Mouse (Mus musculus): ENCODE data around the gene Gm17660. TPM values are rescaled to one million over a fixed set of nuclear protein-coding genes. Genes with fewer than 3 reads are reported as not detected.

Gene Gm17660
- total RNA-seq, 2 experiments from 2014 or later, result not detected

DNA sequence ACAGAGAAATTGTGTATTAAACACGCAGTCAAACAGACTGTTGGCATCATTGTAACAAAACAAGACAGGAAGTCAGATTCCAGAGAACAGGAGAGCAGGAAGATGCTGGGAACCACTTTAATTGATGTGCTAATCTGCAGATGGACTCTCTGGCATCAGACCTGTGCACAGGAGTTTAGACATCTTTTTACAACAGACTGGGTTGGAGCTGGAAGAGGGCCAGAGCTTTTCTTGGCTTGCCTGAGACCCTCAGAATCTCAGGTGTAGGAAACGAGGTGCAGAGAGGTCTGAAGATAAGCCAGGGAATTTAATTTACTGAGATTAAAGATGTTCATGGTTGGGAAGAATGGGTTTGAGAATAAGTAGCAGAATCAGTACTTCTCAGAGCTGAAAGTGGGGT lies 12.3 kb upstream of the Gm17660 start:
- DNase-seq, result no peak
- intact Hi-C loops (cut with DNase I; ENCODE audit: low total_unique reads), result no loop called here

DNA sequence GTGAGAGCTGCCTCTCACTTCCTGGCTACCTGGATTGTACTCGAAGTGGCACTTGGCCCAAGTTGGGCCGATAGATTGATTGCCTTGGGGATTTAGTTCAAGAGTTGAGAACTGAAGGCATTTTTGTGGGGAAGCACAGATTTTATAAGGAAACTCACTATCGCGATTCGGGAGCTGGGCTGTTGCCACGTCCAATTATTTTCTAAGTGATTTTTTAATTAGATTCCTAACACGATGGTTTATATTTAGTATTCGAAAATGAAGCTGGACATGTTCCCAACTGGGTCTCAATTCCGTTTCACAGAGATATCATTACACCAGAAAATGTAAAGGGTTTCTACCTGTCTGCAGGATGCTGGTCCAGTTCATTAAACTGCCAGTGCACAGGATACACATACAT lies 8.0 kb upstream of the Gm17660 start:
- intact Hi-C loops (cut with DNase I; ENCODE audit: low total_unique reads), result no loop called here

DNA sequence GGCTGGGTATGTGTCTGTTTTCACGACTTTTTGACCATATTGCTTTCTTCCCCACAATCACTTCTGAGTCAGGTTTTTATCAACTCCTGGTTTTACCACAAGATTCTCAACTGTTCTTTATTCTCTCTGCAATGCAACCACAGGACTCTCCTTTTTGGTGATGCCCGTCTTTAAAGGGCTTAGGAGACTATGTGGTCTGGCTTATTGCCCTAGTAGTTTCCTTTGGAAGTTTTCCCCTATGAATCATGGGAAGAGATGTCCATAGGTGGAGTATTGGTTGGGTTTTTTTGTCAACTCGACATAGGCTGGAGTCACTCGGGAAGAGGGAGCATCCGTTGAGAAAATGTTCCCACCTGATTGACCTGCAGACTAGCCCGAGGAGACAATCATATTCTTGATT lies 3.3 kb upstream of the Gm17660 start:
- DNase-seq, result no peak
- intact Hi-C loops (cut with DNase I; ENCODE audit: low total_unique reads), result no loop called here

More for the DNA sequence above, 8.0 kb upstream of the Gm17660 start:
- DNase-seq, result no peak

DNA sequence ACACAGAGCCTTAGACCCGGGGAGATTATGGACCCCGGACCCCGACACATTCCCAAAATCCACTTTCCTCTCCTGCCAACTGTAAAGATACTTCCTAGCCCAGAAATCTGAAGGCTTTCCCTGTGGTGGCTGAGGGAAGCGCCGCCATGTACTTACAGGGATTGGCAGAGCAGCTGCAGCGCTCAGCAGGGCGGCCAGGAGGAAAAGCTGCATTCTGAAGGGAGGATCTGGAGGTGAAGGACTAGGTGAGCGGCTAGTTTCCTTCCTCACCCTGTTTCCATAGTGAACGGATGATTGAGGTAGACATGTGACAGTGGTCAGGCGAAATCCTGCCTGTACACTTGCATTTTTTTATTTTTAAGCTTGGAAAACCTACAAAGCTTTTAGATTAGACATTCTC lies 1.0 kb downstream of the Gm17660 start:
- intact Hi-C loops (cut with DNase I; ENCODE audit: low total_unique reads), result no loop called here
- DNase-seq, result no peak

DNA sequence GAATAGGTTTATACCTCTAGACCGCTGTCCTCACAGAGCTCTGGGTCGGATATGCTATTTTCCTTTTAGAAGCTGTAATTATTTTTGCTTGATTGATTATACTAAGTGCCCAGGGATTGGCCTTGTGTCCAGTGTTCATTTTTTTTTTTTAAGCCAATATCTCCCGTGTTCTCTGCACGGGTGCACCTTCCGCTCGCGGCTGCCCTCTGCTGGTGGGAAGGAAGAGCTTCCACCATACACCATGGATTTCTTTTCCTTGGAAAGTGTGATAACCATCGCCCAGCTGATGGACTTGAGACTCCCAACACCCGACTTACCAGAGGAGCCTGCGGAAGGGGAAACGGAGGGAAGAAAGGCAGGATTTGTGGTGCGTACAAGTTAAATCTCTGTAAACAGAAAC lies 3.0 kb downstream of the Gm17660 start:
- intact Hi-C loops (cut with DNase I; ENCODE audit: low total_unique reads), result no loop called here
- DNase-seq, result peak; percentile 65

DNA sequence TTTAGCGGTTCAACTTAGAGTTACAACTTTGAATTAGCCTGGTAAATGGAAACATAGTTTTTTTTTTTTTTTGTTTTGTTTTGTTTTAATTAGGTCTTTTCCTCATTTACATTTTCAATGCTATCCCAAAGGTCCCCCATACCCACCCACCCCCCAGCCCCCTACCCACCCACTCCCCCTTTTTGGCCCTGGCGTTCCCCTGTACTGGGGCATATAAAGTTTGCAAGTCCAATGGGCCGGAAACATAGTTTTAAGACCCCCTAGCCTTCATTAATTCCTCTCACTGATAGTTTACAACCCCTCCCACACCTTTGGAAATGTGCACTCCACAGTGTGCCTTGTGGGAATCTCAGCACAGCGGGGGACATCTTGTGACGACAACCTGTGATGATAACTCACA lies 3.8 kb downstream of the Gm17660 start:
- intact Hi-C loops (cut with DNase I; ENCODE audit: low total_unique reads), result no loop called here
- DNase-seq, result no peak

DNA sequence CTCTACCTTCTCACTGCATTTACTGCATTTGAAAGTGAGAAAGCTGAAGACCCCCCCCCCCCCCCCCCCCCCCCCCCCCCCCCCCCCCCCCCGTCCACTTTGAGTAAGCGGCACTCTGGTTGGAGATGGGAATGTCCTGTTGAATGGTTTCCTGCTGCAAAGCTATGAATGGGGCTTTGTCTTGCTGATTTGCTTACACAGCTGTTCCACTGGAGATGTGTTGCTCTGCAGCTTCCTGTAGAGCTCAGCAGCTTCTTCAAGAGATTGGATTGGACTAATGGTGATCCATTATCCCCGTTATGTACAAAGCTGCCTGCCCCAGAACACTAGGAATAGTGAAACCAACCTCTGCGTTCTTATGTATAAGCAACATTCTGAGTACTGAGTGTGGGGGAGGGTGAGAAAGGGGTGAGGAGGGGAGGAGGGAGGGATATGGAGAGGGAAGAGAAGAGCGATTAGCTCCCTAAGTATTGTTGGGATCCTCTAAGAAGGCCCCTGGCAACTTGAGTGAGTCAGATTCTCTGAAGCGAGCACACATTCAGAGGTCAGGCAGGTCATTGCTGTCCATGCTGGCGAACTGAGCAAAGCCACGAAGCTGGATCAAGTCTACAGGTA lies 5.0 kb downstream of the Gm17660 start:
- intact Hi-C loops (cut with DNase I; ENCODE audit: low total_unique reads), result no loop called here
- no peak for DNase-seq

DNA sequence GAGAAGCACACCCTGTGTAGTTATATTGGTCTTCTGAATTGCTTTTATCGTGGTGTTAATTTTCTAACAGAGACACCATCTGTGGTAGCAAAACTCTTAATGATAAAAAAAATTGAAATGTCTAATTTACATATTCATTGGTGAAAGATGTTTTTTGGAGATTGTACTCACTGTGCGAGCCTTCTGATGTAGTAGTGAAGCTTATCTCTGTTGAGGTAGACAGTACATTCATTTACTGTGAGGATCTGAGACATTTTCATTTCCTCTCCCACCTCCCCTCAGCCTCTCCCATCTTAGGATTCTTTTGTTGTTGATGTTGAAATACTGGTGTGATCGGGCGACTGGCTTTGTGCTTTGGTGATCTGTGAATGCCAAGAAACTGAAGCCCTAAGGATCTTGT lies 6.4 kb downstream of the Gm17660 start:
- intact Hi-C loops (cut with DNase I; ENCODE audit: low total_unique reads), result no loop called here
- no peak for DNase-seq

DNA sequence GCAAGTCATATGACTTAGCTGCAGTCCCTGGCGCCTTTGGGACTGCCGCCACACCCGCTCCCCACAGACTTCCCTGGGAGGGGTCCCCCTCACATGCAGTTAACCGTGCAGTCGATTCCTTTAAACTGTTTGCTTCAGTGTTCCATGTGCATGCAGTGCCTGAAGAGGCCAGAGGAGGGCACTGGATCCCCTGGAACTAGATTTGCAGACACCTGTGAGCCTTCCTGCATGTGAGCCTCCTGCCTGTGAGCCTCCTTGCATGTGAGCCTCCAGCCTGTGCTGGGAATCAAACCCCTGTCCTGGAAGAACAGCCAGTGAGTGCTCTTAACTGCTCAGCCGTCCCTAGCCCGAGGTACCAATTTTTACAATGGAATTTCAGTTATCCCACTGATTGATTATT lies 8.7 kb downstream of the Gm17660 start:
- DNase-seq, result no peak
- intact Hi-C loops (cut with DNase I; ENCODE audit: low total_unique reads), result no loop called here

DNA sequence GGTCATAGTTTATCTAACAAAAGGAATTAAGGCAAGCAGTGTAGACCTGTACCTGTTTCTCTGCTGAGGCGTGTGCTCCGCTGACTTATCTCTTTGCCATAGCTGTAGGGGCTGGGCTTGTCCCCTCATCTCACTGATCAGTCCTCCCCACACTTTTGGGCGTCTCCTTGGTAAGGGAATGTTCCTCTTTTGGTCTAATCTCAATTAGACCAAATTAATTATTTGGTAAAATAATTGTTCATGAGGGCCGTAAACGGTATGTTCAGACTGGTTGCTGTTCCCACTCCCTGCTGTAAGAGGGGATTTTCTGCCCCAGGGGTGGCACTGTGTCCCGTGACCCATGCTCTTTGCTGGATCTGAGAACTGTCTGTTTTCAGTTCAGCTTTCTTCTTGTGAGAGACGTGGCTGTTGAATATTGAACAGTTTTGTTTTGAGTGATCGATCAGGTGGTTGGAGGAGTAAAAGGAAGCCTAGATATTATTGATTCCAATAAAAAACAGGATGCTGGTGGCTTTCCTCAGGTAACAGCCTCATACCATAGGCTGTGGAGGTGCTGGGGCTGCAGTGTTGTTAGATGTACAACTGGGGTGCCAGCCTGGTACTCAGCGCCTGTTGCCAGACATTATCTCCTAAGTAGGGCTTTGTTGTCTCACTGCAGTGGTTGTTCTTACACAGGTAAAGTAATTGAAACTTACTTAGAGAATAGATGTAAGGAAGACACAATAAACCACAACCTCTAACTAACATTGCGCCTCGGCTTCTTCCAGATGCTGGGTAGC lies 14.4 kb downstream of the Gm17660 start:
- DNase-seq, result no peak
- intact Hi-C loops (cut with DNase I; ENCODE audit: low total_unique reads), result no loop called here

DNA sequence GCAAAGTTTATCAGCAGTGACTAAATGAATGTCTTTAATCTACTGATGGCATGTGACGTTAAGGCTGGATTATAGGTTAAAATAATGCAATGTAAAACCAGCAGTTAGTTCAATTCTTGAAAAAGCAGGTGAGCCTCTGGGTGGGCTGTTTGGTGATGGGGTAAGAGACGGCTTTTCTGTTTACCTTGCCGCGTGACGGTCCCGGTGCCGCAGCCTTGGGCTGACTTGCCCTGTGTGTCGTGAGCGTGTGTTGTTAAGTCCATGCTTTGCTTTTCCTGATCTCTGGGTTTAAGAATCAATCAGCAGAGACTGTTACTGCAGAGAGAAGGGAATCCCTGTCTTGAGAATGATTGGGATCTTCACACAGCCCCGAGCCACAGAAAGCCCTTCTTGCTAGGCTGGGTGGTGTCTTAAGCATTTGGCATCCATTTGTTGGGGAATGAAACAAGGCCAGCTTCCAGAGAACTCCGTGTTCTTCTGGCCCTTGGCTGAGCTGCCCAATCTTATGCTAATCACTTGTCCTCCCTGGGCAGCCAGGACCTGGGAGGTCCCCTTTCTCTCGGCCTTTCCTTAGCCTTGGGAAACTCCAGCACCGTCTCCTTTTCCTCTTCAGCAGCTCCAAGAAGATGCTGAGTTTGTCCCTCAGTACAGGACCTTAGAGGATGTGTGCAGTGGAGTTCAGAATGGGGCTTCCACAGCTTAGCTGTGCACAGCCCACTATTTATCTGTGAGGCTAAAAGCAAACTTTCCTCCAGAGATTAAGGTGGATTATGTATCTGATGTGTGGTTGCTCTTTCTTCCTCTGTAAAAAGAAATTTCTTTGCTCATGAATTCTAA lies 15.3 kb downstream of the Gm17660 start:
- intact Hi-C loops (cut with DNase I; ENCODE audit: low total_unique reads), result no loop called here
- DNase-seq, result no peak

DNA sequence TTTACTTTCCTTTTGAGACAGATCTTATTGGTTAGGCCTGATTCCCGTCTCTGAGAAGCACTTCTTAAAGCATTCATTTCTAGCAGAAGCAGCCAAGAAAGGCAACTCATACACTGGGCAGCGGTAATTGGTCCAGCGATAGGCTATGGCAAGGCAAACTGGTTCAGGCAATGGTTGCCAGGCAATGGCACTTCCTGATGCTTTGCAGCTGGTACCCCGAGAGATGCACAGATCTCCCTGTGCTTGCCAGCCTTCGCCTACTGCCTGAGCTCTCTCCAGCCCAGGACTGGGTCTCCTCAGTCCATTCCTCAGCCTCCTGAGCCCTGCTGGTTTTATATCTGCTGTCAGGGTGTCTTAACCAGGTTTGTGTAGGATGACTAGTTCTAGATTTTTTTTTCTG lies 17.0 kb downstream of the Gm17660 start:
- no peak for DNase-seq

DNA sequence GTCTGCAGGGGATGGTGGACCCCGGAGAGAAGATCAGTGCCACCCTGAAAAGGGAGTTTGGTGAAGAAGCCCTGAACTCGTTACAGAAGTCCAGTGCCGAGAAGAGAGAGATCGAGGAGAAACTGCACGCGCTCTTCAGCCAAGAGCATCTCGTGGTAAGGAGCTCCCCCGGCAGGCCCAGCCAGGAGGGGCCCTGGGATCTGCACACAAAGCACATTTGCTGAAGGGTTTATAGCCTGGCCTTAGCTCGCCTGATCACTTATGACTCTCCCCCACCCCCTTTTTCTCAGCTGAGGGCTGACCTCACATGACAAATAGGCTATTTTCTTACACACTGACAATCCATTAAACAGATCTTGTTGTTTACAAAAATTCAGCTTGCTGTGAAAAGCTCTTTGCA lies 17.8 kb downstream of the Gm17660 start:
- intact Hi-C loops (cut with DNase I; ENCODE audit: low total_unique reads), result no loop called here
- no peak for DNase-seq

More for the DNA sequence above, 17.0 kb downstream of the Gm17660 start:
- intact Hi-C loops (cut with DNase I; ENCODE audit: low total_unique reads), result no loop called here

DNA sequence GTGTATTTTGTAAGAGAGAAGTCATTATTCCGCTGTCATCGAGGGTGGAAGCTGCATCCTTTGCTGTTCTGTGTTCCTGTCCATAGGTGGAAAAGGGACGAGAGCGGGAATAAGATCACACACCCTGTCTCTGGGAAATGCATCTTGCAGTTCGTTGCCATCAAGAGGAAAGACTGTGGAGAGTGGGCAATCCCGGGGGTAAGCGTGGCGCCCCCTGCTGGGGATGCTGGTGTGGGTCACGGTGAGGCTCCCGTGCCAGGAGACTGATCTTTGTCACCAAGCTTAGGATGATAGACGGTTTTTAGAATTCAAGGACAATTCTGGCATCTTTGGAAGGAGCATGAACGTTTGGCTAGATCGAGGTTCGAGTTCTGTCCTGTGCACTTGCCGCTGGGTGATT lies 19.4 kb downstream of the Gm17660 start:
- peak; percentile 56 for DNase-seq
- intact Hi-C loops (cut with DNase I; ENCODE audit: low total_unique reads), result no loop called here

DNA sequence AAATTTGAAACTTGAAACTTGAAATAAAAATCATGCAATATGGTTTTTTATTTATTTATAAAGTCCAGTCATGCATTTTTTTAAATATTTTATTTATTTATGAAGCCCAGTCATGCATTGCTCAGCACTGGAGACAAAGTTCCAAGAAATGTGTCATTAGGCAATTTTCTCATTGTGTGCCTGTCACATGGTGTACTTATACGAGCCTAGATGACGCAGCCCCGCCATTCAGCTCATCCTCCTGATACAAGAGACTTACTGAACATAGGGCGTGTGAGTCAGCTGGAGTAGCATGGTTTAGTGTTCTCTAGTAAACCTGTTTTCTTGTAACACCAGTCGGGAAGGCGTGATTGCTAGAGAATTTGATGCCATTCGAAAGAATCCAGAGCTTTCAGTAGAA lies 21.1 kb downstream of the Gm17660 start:
- intact Hi-C loops (cut with DNase I; ENCODE audit: low total_unique reads), result no loop called here
- DNase-seq, result no peak

DNA sequence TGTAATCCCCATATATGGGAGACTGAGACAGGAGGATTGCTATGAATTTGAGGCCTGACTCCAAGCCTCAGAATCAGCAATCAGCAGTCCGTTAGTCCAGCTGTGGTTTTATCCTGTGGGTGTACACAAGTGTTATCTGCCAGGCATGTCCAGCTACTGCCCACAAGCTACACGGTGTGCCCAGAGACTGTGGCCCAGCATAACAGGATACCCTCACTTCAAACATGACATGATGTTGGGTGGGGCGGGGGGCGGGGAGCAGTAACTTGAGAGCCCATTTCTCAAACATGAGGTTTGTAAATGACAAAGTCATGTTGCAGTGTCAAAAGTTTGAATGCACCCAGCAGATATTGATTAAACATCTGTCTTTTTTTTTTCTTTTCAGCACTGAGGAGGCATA lies 21.6 kb downstream of the Gm17660 start:
- DNase-seq, result no peak
- intact Hi-C loops (cut with DNase I; ENCODE audit: low total_unique reads), result no loop called here

DNA sequence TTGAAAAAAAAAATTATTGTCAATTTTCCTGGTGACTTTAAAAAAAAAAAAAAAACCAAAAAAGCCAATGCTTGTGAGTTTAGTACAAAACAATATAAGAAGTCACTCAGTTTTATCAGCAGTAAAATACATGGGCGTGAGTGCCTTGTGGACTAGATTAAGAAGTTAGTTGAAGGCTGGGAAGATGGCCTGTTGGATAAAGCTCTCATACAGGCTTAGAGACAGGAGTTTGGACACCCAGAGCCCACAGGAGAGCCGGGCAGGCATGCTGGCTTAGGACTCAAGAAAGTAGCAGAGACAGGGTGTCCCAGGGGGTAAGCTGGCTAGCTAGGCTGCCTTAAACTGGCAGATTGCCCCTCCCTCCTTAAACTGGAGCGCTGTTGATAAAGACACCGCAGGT lies 22.5 kb downstream of the Gm17660 start:
- intact Hi-C loops (cut with DNase I; ENCODE audit: low total_unique reads), result no loop called here
- no peak for DNase-seq

DNA sequence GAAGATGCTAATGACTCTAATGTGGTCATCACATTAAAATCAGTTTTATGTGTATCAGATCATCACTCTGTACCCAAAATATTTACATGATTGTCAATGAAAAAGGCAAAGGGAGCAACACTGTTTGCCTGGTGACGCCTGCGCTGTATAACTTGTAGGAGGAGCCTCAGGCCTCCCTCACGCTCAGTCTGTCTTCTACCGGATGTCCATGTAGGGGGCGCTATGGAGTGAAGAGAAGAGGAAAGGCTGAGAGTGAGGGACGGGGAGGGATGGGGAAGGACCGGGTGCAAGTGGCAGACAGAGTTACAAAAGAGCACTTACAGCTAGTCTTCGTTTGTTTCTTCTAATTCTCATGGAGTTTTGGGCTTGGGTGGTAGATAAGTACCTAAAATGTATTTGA lies 24.5 kb downstream of the Gm17660 start:
- intact Hi-C loops (cut with DNase I; ENCODE audit: low total_unique reads), result no loop called here
- DNase-seq, result no peak

DNA sequence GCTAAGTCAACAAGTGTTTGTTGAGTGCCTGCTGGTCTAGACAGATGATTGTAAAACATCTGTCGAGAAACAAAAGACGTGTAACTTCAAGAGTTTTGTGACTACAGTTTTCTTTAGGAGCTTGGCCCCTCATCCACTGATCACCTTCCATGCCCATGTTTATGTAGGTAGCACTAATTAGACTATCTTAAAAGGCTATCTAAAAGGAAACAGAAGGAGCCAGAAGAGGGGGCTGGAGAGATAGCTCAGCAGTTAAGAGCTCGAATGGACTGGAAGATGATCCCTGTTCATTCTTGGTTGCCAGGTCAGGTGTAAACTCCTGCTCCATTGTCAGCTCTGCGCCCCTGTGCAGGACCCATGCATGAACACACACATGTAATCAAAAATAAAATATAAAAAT lies 29.3 kb downstream of the Gm17660 start:
- intact Hi-C loops (cut with DNase I; ENCODE audit: low total_unique reads), result no loop called here
- DNase-seq, result no peak

DNA sequence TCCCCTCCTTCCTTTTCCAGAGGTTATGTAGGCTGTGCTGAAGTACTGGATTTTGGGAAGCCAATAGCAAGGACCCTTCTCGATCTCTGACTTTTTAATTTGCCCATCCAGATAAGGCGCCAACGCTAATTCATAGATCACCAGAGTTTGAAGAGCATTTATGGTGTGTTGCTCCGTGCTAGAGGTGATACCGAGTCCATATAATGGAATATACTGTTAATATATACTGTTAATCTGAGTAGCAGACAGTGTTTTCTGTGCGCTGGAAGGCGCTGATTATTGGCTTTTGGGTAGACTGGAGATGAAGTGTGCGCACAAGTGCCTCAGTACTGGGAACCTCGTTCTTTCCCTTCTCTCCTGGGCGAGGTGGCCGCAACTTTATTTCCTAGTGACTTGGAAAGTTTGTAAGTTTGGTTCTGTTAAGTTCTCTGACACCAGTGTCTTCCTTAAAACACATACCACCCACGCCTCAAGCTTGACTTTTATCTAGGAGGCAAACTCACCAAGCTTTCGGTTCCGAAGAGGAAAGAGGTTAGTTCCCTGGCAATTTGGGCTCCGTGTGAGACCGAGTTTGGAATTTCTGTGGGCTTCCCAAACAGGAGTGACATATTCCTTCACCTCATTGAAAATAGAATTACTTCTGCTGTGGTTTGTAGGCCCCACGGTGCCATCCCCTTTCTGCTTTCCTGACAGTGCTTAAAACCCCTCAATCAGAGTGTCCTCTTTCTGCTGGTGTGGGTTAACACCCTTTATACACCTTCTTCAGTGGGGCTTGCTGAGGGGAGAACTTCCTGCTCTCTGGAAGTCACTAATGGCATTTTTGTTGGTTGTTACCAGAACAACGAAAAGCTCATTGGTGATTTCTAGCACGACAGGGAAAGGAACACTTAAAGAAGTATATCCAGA lies 30.0 kb downstream of the Gm17660 start:
- no peak for DNase-seq
- intact Hi-C loops (cut with DNase I; ENCODE audit: low total_unique reads), result no loop called here

Data from gastrocnemius, postnatal 14 days (tissue).